In genomic region chr1:23491041-23491440, GRCm38 (mm10) we compare ENCODE assay signal across 10 mouse cellular contexts.
A peak's percentile ranks its signal among the peaks of the same experiment; 100 is the strongest.
DNase-seq lines count a peak whose midpoint lies in the region; ATAC-seq and TF ChIP-seq lines count a peak whose summit lies in the region.
"Had no signal": no experiment of that assay in that cellular context is flagged by ENCODE, and none has a peak within 500 bp of the region (broad histone marks: within the 10 kb centered on the region; RNA-seq: fewer than 3 reads in every experiment).

No protein-coding gene starts in this region.

- no peaks in the 10 kb centered on the region for H3K9me3 ChIP-seq in midbrain, postnatal 0 days (ENCODE audit: low read length)
- H3K9me3 ChIP-seq: G1E; intestine, embryonic 15.5 days had no signal

- no peak; the same call in 1 of the 2 replicates for ATAC-seq in midbrain, postnatal 0 days (ENCODE audit: low FRiP score)
- ATAC-seq: intestine, embryonic 15.5 days had no signal

- peak; percentile 3 for DNase-seq in adrenal gland, postnatal 10 days
- DNase-seq in adrenal gland, adult (ENCODE audit: inconsistent age in 2 of 2, low spot score in 1 of 2): no peak
- DNase-seq in layer of hippocampus, adult 2 months (ENCODE audit: low spot score in 2 of 2): no peak
- DNase-seq in layer of hippocampus, postnatal 14 days (ENCODE audit: low spot score in 2 of 2): no peak
- peak; percentile 67 to 76 for DNase-seq in cerebellum, postnatal 25 days
- peak; percentile 56 for DNase-seq in midbrain, postnatal 0 days (ENCODE audit: low spot score)
- DNase-seq in embryo, embryonic 11 days: no peak
- DNase-seq in right cerebral cortex, postnatal 10 days (ENCODE audit: low spot score in 2 of 2): no peak

- no peak overlapping the region for H3K9ac ChIP-seq in midbrain, postnatal 0 days (replicated peaks; ENCODE audit: low read length, poor library complexity, severe bottlenecking)
- H3K9ac ChIP-seq: intestine, embryonic 15.5 days had no signal

- no peaks in the 10 kb centered on the region for H3K27me3 ChIP-seq in midbrain, postnatal 0 days (ENCODE audit: insufficient read depth, low read length)
- H3K27me3 ChIP-seq: intestine, embryonic 15.5 days had no signal

- no peak overlapping the region for H3K4me3 ChIP-seq in layer of hippocampus, adult 2 months
- H3K4me3 ChIP-seq in midbrain, postnatal 0 days (ENCODE audit: low read depth, low read length): no peak overlapping the region
- H3K4me3 ChIP-seq: intestine, embryonic 15.5 days had no signal

- H3K4me1 ChIP-seq in midbrain, postnatal 0 days (ENCODE audit: insufficient read depth, low read length): no peaks in the 10 kb centered on the region
- H3K4me1 ChIP-seq: intestine, embryonic 15.5 days had no signal

- 0 out of 2 replicates have a peak overlapping the region, but pooled peaks have one; percentile 43 for H3K4me2 ChIP-seq in midbrain, postnatal 0 days (ENCODE audit: low read depth, low read length, poor library complexity, severe bottlenecking)
- H3K4me2 ChIP-seq: intestine, embryonic 15.5 days had no signal

- TF ChIP-seq CTCF in layer of hippocampus, adult 2 months (conservative IDR thresholded peaks at IDR 0.05): no peak
- no peak for TF ChIP-seq CTCF in midbrain, postnatal 0 days (IDR thresholded peaks at IDR 0.05)

- 0 out of 2 replicates have a peak overlapping the region, but pooled peaks have one; percentile 18 for H3K27ac ChIP-seq in layer of hippocampus, adult 2 months
- H3K27ac ChIP-seq in midbrain, postnatal 0 days (ENCODE audit: low read depth, low read length): no peak overlapping the region
- H3K27ac ChIP-seq: intestine, embryonic 15.5 days had no signal

- WGBS in midbrain, postnatal 0 days: 33% methylated on average over 6 of the region's 6 CpGs

- H3K36me3 ChIP-seq in midbrain, postnatal 0 days (ENCODE audit: insufficient read depth, low read length): no peaks in the 10 kb centered on the region
- H3K36me3 ChIP-seq: G1E; intestine, embryonic 15.5 days had no signal

Comparison
In these comparisons a context has a peak if more than half of its experiments do, and no peak if none do; other contexts are left out.
1. DNase-seq: peak in adrenal gland, postnatal 10 days (single experiment), cerebellum, postnatal 25 days (2 of 2) and midbrain, postnatal 0 days (single experiment); none in adrenal gland, adult (0 of 2), layer of hippocampus, adult 2 months (0 of 2), layer of hippocampus, postnatal 14 days (0 of 2), embryo, embryonic 11 days (single experiment) and right cerebral cortex, postnatal 10 days (0 of 2).